Mouse (Mus musculus): ENCODE measurements around the gene Arl15.

- no peak for TF ChIP-seq CTCF (IDR thresholded peaks at IDR 0.05)
- no peak for TF ChIP-seq POLR2A (IDR thresholded peaks at IDR 0.05; ENCODE audit: insufficient read depth, low read depth, low read length)
- TF ChIP-seq EP300 (IDR thresholded peaks at IDR 0.05; ENCODE audit: insufficient read depth, low read depth, low read length): no peak
Measured at GRCm38 (mm10) chr13:114077584-114078270, 283.4 kb downstream of the Arl15 start.

Data from heart, adult 2 months (tissue).